Mouse (Mus musculus) cerebellum, adult 2 months (tissue): ENCODE measurements around the gene Olfr1024.

ENCODE experiments used
- CTCF ChIP-seq: fragments of 200-500 bp; IDR thresholded peaks from 2 replicates; pipeline ENCODE4 v1.5.1; 2011; ENCODE audit warnings: low read depth, mild to moderate bottlenecking, control low read depth, low read length, moderate library complexity, borderline replicate concordance; ENCODE audit not compliant: insufficient read depth
- POLR2A ChIP-seq: fragments of 200-500 bp; IDR thresholded peaks from 2 replicates; pipeline ENCODE4 v1.6.1; 2011; ENCODE audit warnings: low read length, control low read depth, borderline replicate concordance; ENCODE audit not compliant: insufficient read depth

- TF ChIP-seq CTCF = no peak
- no peak for TF ChIP-seq POLR2A
These were observed 45.3 kb upstream of the Olfr1024 start, which contains the start of gene Olfr1028 for GRCm38 (mm10) chr2:85950137-85950536.
